Mouse (Mus musculus) liver, embryonic 14.5 days (tissue): ENCODE data around the gene 1700025C18Rik.

Experiments used
- CTCF ChIP-seq: IDR thresholded peaks from 2 replicates; pipeline ENCODE4 v1.5.1; 2016; ENCODE audit warnings: antibody characterized with exemption, low read depth, control low read depth
- EP300 ChIP-seq: IDR thresholded peaks from 2 replicates; pipeline ENCODE4 v1.6.1; 2016; ENCODE audit warnings: antibody characterized with exemption, low read depth

- TF ChIP-seq CTCF (no peak), EP300 (no peak)
Observed at GRCm38 (mm10) chr2:165043729-165044128, 46.8 kb downstream of the 1700025C18Rik start.
